Mouse (Mus musculus): ENCODE measurements around the gene Tcf23. TPM values are rescaled to one million over a fixed set of nuclear protein-coding genes. Genes with fewer than 3 reads are reported as not detected.

The Tcf23 gene
- total RNA-seq, 2 experiments from 2014 or later = 0.10 TPM; not detected in 1

DNA sequence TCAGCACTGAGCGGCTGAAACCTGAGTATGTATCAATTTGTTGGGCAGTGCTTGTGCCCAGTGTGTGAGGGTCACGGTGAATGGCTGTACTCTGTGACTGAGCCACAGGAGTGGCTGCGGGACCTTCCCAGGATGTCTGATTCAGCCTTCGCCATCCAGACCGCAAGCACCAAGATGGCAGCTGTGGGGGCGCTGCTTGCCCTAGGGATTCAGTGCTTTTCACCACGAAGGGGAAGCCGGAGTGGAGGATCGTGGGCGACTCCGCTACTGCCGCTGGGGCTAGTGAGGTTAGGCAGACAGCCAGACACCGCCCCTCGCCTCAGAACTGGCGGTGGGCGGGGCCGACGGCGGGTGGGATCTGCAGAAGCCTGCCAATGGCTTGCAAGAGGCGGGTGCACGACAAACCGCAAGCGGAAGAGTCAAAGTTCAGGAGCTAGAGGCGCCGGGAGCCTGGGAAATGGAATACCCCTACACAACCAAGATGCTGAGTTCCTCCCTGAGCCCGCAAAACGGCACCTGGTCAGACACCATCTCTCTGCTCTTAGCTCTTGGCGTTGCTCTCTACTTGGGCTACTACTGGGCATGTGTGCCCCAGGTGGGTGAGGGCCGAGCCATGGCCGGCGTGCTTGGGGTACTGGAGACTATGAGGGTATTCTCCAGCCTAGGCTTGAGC lies 18.7 kb upstream of the Tcf23 start:
- DNase-seq (ENCODE audit: low spot score in 2 of 2) = peak; percentile 83 to 92

DNA sequence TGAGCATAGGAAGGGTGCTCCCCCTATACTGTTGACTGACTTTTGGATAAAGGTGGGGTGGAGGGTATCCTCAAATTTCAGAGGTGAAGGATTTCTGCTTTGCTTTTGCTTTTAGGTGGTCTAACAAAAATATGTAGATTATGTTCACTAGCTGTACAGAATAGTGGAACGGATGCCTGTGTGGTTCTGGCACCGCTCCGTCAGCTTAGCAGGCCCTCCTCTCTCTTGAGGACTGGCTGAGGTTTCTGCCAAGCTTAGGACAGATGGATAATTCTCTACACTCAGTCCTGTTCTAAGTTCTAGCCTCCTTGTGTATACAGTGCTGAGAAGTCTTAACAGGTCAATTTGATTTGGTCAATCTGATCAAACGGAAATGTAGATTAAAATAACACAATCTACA lies 18.0 kb upstream of the Tcf23 start:
- no peak for DNase-seq (ENCODE audit: low spot score in 2 of 2)

DNA sequence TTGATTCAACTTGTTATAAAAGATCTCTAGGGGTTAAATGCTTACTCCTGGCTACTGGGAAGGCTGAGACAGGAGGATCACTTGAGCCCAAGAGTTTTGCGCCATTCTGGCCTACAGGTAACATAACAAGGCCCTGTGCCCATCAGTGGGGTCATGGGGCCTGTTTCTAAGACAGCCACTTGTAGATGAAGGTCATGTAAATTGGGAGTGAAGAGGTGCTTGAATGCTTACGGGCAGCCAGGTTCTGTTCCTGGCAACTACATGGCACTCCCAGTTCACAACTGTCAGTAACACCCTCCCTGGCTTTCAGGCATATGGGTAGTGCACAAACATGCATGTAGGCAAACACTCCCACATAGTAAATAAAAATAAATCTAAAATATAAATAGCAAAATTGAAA lies 17.5 kb upstream of the Tcf23 start:
- no peak for DNase-seq (ENCODE audit: low spot score in 2 of 2)

DNA sequence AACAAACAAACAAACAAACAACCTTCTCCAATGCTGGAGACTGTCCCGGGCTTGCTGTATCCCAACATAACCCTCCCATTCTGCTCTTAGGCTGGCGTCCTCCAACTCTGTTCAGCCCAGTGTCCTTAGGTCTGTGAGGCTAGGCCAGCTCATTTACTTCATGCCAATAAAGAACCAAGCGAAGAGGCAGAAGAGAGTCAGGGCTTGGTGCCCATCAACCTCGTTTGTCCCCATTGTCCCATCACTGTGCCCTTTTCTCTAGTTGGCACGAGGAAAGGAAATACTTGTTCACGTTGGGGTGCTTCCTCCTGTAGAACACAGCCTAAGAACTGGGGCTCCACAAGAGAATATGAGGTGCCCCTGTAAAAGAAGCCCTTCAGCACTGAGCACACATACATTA lies 16.8 kb upstream of the Tcf23 start:
- DNase-seq (ENCODE audit: low spot score in 2 of 2) = no peak

DNA sequence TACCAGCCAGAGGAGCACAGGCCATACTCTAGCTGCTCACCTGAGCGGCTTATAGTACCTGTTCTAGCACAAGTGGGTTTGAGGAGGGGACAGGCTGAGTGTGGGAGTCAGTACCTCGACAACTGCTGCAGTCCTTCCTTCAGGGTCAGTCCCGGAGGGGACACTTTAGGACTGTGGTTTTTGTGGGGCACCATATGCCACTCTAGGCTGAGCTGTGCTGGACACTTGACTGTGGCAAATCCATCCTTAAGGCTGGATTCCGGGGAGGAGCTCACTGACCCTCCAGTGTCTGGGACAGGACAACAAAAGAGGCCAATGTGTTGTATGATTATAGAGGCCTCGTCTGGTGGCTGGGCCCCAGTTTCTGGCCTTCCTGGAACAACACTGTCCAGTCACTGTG lies 15.9 kb upstream of the Tcf23 start:
- DNase-seq (ENCODE audit: low spot score in 2 of 2) = no peak

DNA sequence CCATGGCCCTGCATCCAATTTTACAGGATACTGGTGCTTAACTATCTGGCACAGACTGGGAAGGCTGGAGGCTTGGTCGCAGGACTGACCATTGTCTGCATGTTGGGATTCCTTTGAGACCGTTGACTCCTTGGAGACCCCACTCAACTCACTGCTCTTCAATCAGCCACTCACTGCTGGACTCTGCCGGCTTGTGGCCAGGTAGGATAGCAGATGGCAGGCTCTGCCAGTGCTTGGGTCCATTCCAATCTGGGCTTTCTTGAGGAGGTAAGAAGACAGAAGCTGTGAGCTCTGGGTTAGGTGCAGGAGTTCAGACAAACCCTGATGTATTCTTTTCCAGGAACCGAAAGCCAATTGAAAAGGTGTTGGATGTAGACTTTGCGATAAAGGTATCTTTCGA lies 14.4 kb upstream of the Tcf23 start:
- DNase-seq (ENCODE audit: low spot score in 2 of 2) = no peak

DNA sequence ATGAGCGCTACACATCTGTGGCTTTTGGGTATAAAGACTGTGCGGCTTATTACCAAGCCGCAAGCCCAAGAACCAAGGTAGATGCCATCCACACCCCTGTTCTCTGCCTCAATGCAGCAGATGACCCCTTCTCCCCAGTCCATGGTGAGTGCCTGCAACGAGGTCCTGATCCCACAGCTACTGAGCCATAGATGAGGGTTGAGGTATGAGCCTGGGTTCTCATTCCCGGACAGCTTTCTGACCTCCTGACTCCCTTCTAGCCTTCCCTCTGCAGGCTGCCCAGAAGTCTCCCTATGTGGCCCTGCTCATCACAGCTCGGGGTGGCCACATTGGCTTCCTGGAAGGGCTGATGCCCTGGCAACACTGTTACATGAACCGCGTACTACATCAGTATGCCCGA lies 13.9 kb upstream of the Tcf23 start:
- DNase-seq (ENCODE audit: low spot score in 2 of 2) = no peak

DNA sequence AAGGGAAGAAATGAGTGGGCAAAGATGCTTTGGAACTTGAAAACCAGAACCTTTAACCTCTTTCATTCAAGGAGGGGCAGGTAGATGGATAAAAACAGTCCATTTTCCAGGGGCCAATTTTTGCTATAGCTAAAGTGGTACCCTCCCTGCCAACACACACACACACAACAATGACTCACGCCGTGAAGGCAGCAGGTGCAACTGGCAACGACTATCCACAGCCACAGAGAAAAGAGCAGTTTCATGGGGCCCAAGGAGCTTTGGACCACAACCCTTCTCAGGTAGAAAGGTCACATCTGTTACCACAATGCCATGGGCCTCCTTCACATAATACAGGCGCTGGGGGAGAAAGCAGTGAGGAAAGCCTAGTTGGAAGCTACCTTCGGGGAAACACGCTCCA lies 12.7 kb upstream of the Tcf23 start:
- no peak for DNase-seq (ENCODE audit: low spot score in 2 of 2)

DNA sequence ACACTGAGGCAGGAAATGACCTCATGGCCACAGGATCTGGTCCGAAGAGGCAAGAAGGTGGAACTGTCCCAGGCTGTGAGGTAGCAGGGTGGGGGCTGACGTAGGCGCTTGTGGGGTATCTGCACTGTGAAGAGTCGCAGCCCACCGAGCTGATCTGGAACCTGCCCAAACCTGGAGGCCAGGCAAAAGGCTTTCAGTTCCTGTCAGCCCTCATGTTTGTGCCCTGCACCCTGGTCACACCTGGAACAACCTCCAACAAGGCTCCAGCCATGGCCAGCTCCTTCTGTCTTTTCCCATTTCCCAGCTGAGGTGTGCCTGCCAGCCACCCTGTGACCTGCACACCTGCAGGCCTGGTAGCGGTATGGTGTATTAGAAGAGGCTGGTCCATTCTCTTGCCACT lies 10.6 kb upstream of the Tcf23 start:
- no peak for DNase-seq (ENCODE audit: low spot score in 2 of 2)

DNA sequence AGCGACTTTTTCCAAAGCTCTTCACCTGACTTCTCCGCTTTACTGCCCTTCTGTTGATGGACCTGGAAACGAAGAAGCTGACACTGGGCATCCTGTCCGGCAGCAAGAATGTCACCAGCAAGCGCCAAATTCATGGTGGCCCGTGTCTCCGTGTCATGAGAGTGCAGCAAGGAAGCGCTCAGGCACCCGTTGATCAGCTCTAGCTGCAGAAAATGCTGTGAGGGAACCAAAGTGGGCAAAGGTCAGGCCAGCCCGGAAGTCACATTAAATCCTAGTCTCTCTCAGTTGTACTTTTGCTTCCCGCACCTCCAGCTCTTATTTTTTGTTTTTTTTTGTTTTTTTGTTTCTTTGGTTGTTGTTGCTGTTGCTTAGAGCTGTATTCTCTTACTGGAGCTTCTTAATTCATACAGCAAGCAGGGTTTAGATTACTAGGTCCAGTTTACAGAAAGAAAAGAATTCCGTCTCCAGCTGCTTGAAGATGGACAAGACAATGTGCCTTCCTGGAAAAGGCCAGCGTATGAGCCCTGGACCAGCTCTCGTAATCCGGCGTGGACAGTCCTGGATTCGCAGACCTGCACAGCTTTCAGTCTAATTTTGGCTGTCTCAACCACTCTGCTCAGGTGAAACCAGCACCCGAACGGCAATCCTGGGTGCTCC lies 9.1 kb upstream of the Tcf23 start:
- no peak for DNase-seq (ENCODE audit: low spot score in 2 of 2)

DNA sequence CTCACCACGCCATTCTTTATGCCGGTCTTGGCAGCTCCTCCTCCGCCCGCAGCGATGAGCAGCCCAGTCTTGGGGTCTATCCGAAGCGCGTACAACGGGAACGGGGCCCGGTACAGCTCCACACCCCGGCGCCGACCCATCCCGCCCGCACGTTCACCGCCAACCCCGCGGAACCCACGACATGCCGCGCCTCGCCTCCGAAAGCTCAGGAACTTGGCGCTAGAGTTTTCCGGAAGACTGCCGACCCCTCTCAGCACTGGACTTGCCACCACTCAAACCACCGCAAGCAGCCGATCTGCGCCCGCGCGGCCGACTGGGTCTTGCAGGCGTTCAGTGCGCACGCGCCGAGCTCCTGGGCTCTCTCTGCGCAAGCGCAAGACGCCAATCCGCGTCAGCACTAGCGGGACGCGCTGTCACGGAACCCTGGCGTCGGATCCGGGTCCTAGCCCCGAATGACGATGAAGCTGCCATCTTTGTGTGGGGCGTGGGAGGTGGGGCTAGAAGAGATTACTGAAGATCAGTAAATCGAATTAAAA lies 8.4 kb upstream of the Tcf23 start, which contains the start of gene Preb:
Preb (minus strand) TSS at position 396 of the 536 bp plus-strand sequence.
- peak; percentile 97 to 99 for DNase-seq (ENCODE audit: low spot score in 2 of 2)

DNA sequence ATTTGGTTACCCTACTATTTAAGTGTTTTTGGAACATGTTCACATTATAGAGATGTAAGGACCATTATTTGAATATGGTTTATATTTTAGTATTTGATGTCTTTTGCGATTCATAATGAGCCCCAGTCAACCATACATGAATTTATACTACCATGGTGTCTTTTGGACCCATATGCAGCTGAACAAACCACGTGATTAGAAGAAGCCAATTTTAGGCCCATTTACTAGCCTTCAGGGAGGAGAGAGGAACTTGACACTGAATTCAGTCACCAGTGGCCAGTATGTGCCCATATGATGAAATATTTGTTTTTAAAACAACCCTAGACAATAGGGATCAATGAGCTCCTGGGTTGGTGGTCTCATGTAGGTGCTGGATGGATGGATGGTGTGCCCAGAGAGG lies 7.6 kb upstream of the Tcf23 start:
- DNase-seq (ENCODE audit: low spot score in 2 of 2) = no peak

DNA sequence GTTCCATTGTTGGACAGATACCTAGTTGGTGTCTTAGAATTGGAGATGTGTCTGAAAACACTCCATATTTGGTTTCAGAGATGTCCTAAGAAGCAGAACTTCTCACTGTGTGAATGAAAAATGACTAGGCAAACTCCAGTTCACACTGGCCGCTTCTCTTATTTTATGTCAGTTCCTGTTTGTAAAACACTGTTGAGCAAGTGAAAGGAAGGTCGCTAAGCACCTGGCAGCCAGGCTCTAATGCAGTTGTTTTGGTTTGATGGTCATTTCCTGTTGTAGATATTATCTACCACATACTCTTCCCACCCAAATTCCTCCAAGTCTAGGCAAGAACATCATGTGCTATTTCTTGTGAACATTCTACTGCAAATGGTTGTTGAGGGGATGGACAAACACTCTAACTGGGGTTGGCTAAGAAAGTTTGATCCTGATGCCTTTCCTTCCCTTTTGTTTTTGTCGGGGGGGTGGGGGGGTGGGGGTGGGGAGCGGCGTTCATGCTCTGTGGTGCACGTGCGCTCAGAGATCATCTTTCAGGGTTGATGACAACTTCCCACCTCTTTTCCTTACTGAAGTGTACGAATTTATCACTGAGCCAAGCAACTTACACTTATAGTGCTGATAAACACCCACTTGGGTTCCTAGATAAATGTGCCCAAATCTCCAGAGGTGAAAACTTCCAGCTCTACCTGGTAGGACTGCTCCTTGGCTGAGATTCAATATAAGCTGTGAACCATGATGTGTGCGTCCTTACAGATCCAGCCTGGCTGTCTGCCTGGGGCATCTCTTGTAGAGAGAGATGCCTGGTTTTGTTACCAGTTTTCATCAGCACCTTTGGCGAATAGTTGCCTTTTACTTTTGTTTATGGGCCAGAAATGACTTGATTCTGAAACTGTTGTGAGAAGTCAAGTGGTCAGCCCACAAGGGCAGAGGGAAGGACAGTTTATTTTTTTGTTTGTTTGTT lies 6.6 kb upstream of the Tcf23 start:
- no peak for DNase-seq (ENCODE audit: low spot score in 2 of 2)

DNA sequence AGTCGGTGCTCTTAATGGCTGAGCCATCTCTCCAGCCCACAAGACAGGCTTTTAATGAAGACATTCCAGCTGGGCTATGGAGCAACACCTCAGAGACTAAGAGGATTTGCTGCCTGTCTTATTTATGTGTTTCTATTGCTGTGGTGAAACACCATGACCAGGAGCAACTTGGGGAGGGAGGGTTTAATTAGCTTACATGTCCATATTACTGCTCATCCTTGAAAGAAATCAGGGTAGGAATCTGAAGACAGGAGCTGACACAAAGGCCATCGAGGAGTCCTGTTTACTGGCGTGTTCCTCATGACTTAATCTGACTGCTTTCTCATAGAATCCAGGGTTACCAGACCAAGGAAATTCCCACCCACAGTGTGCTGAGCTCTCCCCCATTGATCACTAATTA lies 4.5 kb upstream of the Tcf23 start:
- DNase-seq (ENCODE audit: low spot score in 2 of 2) = no peak

DNA sequence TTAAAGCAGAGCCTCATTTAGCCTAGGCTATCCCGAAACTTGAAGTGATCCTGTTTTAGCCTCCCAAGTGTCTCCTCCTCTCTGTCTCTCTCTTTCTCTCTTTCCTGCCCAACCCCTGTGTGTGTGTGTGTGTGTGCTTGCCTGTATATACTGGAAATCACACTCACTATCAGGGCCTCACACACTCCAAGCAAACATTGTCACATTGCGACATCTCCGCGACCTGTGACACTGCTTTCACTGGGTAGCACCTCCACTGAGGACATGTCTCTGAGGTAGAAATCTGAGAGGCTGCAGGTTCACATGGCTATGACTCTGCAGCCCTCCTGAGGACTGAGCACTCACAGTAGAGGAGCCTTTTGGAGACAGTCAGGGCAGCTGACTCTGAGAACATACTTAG lies 2.3 kb upstream of the Tcf23 start:
- DNase-seq (ENCODE audit: low spot score in 2 of 2) = no peak

DNA sequence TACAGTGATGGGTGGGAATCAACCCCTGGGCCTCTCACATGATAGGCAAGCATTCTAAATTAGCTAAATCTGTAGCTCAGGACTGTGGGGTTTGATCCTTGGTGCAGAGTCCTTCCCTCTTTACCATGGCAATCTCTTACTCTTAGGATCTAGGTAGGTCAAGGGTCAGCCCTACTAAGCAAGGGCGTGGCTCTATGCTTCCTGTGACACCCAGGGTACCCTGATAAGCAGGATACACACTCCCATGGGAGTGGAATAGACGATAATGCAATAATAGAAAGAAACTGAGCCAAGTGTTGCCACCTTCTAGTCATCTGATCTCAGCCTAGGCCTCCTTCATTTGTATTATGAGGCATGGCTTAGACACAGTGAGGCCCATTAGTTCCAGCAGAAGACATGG lies 978 bp downstream of the Tcf23 start:
- no peak for DNase-seq (ENCODE audit: low spot score in 2 of 2)

DNA sequence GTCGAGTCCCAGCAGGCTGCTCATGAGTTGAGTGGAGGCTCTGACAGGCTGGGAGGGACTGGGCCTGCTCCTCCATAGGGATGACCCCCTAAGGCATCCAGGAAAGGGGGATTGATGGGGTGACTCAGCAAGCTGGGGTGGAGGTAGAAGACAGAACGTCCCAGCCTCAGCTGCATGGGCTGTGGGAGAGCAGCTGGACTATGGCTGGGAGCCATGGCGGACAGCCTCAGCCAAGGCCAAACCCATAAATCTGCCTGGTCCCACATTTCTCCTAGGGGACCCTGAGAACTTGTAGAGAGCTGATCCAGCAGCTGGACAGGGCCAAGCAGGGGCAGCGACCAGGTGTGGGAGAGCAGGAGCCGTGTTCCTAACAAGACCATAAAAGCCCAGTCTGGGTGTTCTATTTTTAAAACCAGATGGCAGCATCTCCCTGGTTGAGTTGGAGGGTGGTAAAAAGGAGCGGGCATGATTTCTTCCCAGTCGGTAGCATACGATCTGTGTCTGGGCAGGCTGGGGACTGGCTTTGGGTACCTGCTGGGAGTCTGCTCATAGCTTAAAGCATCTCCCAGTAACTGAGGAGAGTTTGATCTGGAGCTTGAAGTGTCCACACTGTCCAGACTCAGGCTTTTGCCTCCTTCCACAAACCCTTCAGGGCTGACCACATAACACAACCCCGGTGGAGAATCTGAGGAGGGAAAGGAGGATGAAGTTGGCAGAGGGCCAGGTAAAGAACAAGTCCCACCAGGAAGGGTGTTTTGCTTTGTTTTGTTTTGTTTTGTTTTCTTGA lies 6.6 kb downstream of the Tcf23 start:
- DNase-seq (ENCODE audit: low spot score in 2 of 2) = peak in 1 of 2 experiments; percentile 56

DNA sequence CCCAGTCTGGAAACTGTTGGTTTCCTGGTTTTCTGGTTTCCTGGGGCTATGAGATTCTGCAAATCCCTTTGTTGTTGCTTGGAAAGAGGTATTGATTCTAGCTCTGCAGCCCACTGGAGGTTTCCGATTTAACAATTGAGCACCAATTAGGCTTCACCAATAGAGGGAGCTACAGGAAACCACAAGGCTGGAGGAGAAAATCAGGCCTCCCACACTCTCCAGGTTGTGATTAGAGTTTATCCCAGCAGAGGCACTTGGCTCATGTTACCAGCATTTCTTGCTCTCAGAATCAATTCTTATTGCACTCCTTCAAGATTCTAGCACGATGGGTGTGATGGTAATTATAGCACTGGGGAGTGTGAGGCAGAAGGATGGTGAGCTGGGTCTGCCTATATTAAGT lies 13.9 kb downstream of the Tcf23 start:
- DNase-seq (ENCODE audit: low spot score in 2 of 2) = no peak

DNA sequence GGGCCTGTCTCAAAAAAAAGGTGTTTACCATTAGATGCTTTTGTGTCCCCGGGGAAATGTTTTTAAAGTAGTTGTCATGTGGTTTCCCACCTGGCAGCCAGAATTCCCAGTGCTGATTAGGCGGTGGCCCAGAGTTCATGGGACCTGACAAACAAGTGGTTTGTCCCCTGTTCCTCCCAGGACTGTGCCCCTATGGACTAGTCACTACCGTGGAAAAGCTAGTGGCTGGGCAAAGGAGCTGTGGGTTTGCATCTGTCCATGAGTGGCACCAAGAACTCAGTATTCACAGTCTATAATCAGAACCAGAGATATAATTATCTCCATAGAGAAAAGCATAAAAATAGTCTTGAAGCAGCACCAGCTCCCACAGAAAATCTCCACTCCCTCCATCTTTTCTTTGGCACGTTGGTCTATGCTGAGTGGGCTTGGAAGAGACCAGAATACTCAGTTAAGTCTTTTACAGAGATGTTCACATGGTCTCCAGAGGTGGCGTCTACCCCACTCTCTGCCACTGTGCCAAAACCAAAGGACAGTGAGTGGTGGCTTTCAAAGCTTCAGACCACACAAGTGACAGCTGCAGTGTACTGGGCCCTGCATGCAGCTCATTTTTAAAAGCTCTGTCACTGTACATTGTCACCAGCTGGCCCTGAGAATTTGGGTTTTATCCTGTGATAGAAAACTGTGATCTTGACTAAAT lies 24.7 kb downstream of the Tcf23 start:
- no peak for DNase-seq (ENCODE audit: low spot score in 2 of 2)

DNA sequence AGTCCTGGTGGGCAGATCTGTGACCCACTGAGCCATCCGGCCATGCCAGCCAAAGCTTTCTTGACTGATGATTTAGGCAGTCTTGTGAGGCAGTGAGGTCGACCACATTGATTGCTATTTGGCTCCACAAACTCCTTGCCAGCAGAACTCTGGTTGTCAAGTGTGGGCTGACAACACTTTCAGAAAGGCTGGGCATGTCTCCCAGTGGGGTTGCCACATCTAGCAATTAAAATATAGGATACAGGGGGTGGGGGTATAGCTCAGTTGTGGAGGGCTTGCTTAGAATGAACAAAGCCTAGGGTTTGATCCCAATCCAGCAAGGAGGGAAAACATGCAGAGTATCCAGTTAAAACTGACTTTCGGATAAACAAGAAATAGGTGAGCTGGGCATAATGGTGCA lies 25.6 kb downstream of the Tcf23 start:
- no peak for DNase-seq (ENCODE audit: low spot score in 2 of 2)
